Mouse (Mus musculus): ENCODE measurements around the gene Sf3a3. TPM values are rescaled to one million over a fixed set of nuclear protein-coding genes. Genes with fewer than 3 reads are reported as not detected.
"Not testable (repeated sequence)": the region's sequence is repeated elsewhere in the genome, so short reads cannot be mapped to it uniquely, and the experiment has no call there.

Gene Sf3a3
- polyA plus RNA-seq, 1 experiment from 2014 or later: 134 TPM

DNA sequence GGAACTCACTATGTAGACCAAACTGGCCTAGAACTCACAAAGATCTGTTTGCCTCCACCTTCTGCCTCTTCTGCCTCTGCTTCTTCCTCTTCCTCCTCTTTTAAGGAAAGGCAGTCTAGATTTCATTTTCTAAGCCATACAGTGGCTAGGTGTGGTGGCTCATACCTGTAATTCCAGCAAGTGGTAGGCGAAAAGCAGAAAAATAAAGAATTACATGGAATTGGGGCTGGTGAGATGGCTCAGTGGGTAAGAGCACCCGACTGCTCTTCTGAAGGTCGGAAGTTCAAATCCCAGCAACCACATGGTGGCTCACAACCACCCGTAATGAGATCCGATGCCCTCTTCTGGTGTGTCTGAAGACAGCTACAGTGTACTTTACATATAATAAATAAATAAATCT lies 726 bp upstream of the Sf3a3 start:
- peaks cover 11% of the 10 kb centered on the region for H3K36me3 ChIP-seq (ENCODE audit: control insufficient read depth, insufficient read depth, low read length)
- H3K4me2 ChIP-seq (ENCODE audit: low read depth, low read length); H3K27ac ChIP-seq (ENCODE audit: low read length); ATAC-seq (ENCODE audit: low read depth); H3K9ac ChIP-seq (ENCODE audit: low read length); H3K4me3 ChIP-seq (ENCODE audit: low read length); H3K9me3 ChIP-seq (ENCODE audit: control insufficient read depth, low read length); H3K27me3 ChIP-seq (ENCODE audit: control insufficient read depth, insufficient read depth, low read depth, low read length): not testable (repeated sequence)
- peaks cover 15% of the 10 kb centered on the region for H3K4me1 ChIP-seq (replicated peaks; ENCODE audit: control insufficient read depth, insufficient read depth, low read length)
- 63% methylated on average over 5 of the region's 5 CpGs for whole genome bisulfite sequencing

DNA sequence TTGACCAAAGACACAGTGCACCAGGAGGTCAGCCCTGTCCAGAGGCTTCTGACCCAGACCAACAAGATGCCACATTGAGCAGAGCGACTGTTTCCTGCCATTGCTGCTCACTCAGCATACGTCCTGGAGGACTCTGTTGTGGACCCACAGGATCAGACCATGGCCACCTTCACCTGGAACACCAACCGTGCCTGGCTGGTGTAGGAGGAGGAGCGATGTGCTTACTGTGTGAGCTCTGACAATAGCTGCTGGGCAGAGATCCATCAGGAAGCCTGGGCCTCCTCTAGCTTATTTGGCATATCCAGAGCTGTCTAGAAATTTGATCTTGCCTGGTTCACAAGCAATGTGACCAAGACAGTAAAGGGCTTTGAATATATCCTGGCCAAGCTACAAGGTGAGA lies 4.5 kb downstream of the Sf3a3 start:
- no peak overlapping the region for H3K9ac ChIP-seq (ENCODE audit: low read length)
- no peak overlapping the region for H3K4me2 ChIP-seq (ENCODE audit: low read depth, low read length)
- no peak overlapping the region for H3K4me3 ChIP-seq (ENCODE audit: low read length)
- WGBS: 95% methylated on average over 4 of the region's 4 CpGs
- H3K27ac ChIP-seq (ENCODE audit: low read length): no peak overlapping the region
- peaks cover 3% of the 10 kb centered on the region for H3K4me1 ChIP-seq (replicated peaks; ENCODE audit: control insufficient read depth, insufficient read depth, low read length)
- no peak for ATAC-seq (ENCODE audit: low read depth)
- H3K36me3 ChIP-seq (ENCODE audit: control insufficient read depth, insufficient read depth, low read length): peaks cover 29% of the 10 kb centered on the region
- no peaks in the 10 kb centered on the region for H3K27me3 ChIP-seq (ENCODE audit: control insufficient read depth, insufficient read depth, low read depth, low read length)
- H3K9me3 ChIP-seq (ENCODE audit: control insufficient read depth, low read length): no peaks in the 10 kb centered on the region

DNA sequence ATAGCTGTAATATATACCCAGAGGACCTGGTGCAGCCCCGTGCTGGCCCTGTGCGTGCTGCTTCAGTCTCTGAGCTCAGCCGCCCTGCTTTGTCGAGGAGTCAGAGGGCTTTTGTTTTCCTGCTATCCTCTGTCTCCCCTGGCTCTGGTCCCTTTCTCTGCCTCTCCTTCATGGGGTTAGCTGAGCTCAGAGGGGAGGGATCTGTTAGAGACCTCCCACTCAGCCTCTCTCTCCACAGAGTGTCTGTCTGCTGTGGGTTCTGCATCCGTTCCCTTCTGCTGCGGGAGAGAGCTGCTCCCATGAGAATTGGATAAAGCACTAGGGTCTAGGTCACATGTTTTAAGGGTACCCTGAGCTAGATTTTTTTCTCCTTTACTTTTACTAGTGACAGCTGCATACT lies 11.5 kb downstream of the Sf3a3 start:
- 91% methylated on average over 6 of the region's 6 CpGs for WGBS
- Histone ChIP-seq H3K36me3 (ENCODE audit: control insufficient read depth, insufficient read depth, low read length) (peaks cover 59% of the 10 kb centered on the region), H3K4me1 (replicated peaks; ENCODE audit: control insufficient read depth, insufficient read depth, low read length) (no peaks in the 10 kb centered on the region), H3K9me3 (ENCODE audit: control insufficient read depth, low read length) (no peaks in the 10 kb centered on the region), H3K27me3 (ENCODE audit: control insufficient read depth, insufficient read depth, low read depth, low read length) (no peaks in the 10 kb centered on the region), H3K4me3 (ENCODE audit: low read length) (no peak overlapping the region), H3K4me2 (ENCODE audit: low read depth, low read length) (no peak overlapping the region), H3K9ac (ENCODE audit: low read length) (no peak overlapping the region), H3K27ac (ENCODE audit: low read length) (no peak overlapping the region)
- ATAC-seq (ENCODE audit: low read depth): no peak

DNA sequence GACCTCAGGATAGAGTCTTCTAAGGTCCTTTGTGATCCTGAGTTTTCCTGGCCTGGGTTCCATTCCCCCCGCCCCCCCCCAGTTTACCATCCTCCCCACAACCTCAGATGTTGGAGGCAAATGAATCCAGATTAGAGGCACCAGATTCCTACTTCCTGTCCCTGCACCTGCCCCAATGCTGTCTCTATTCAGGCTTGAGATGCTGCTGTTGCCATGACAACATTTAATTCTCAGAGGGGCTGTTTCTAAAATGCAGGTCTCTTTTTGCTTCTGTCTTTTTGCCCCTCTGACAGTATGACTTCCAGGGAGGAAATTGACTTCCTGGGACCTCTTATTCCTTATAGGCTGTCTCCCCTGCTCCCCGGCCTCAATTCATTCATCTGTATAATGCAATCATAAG lies 22.4 kb downstream of the Sf3a3 start:
- no peak overlapping the region for H3K27ac ChIP-seq (ENCODE audit: low read length)
- no peaks in the 10 kb centered on the region for H3K9me3 ChIP-seq (ENCODE audit: control insufficient read depth, low read length)
- no peak overlapping the region for H3K4me2 ChIP-seq (ENCODE audit: low read depth, low read length)
- no peaks in the 10 kb centered on the region for H3K27me3 ChIP-seq (ENCODE audit: control insufficient read depth, insufficient read depth, low read depth, low read length)
- H3K36me3 ChIP-seq (ENCODE audit: control insufficient read depth, insufficient read depth, low read length): peaks cover 9% of the 10 kb centered on the region
- WGBS: 68% methylated on average over 2 of the region's 2 CpGs
- no peak overlapping the region for H3K9ac ChIP-seq (ENCODE audit: low read length)
- ATAC-seq (ENCODE audit: low read depth): no peak
- peaks cover 3% of the 10 kb centered on the region for H3K4me1 ChIP-seq (replicated peaks; ENCODE audit: control insufficient read depth, insufficient read depth, low read length)
- no peak overlapping the region for H3K4me3 ChIP-seq (ENCODE audit: low read length)

DNA sequence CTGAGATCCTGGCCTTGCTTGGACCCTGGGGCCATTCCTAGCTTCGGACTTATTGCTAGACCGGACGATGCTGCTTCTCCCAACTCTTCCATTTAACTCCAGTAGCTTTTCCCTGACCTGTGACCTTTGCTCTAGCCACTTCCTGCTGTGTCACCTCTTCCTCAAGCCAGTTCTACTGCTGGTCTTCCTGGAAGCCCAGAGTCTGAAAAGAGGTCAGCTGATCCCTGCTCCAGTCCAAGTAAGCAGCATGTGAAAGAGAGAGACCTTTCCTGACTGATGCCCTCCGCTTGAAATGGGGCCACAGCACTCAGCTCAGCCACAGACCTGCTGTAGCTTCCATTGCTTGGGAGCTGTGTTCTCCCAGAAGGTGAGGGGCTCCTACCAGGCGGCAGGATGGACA lies 22.9 kb downstream of the Sf3a3 start:
- no peak for ATAC-seq (ENCODE audit: low read depth)
- Histone ChIP-seq H3K4me2 (ENCODE audit: low read depth, low read length) (no peak overlapping the region), H3K9ac (ENCODE audit: low read length) (no peak overlapping the region), H3K27me3 (ENCODE audit: control insufficient read depth, insufficient read depth, low read depth, low read length) (no peaks in the 10 kb centered on the region), H3K4me1 (replicated peaks; ENCODE audit: control insufficient read depth, insufficient read depth, low read length) (peaks cover 8% of the 10 kb centered on the region), H3K36me3 (ENCODE audit: control insufficient read depth, insufficient read depth, low read length) (peaks cover 7% of the 10 kb centered on the region; the same call in 1 of the 2 replicates), H3K9me3 (ENCODE audit: control insufficient read depth, low read length) (no peaks in the 10 kb centered on the region), H3K4me3 (ENCODE audit: low read length) (no peak overlapping the region), H3K27ac (ENCODE audit: low read length) (no peak overlapping the region)
- 75% methylated on average over 5 of the region's 5 CpGs for WGBS

DNA sequence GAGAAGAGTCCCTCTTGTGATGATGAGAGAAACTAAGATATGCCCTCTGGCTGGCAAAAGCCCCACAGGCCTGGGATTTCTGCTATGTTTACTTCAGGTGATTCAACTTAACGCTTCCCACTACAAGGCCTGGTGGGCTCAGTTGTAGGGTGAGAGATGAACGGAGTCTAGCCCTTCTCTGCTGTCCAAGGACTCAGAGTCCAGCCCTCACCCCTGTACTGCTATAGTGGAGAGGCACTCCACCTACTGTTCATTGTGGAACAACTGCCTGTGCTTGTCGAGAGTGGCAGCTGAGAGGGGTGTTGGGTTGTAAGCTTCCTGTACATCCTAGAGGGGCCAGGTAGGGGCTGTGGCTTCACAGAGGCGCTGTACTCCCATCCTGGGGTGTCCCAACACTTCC lies 23.4 kb downstream of the Sf3a3 start:
- Histone ChIP-seq H3K4me2 (ENCODE audit: low read depth, low read length) (no peak overlapping the region), H3K9ac (ENCODE audit: low read length) (no peak overlapping the region), H3K4me1 (replicated peaks; ENCODE audit: control insufficient read depth, insufficient read depth, low read length) (peaks cover 8% of the 10 kb centered on the region), H3K9me3 (ENCODE audit: control insufficient read depth, low read length) (no peaks in the 10 kb centered on the region), H3K27ac (ENCODE audit: low read length) (no peak overlapping the region), H3K27me3 (ENCODE audit: control insufficient read depth, insufficient read depth, low read depth, low read length) (no peaks in the 10 kb centered on the region), H3K4me3 (ENCODE audit: low read length) (no peak overlapping the region), H3K36me3 (ENCODE audit: control insufficient read depth, insufficient read depth, low read length) (peaks cover 3% of the 10 kb centered on the region; the same call in 1 of the 2 replicates)
- 56% methylated on average over 4 of the region's 4 CpGs for WGBS
- ATAC-seq (ENCODE audit: low read depth): no peak

DNA sequence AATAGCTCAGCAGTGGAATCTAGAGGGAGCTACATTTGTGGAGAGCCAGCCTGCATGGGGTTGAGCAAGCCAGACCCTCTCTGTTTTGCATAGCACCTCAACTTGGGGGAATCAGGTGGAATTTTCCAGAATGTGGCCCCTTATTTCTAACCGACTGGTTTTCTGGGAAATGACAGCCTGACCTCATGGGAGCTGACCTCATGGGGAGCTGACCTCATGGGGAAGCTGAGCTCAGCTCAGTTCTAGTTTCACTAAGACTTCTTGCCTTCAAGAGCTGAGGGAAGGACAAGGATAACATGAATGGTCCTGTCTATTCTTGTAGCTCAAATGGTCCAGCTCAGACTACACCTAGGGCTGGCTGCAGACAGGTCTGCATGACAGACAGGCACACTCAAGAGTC lies 24.2 kb downstream of the Sf3a3 start:
- no peaks in the 10 kb centered on the region for H3K27me3 ChIP-seq (ENCODE audit: control insufficient read depth, insufficient read depth, low read depth, low read length)
- no peak overlapping the region for H3K4me2 ChIP-seq (ENCODE audit: low read depth, low read length)
- H3K9me3 ChIP-seq (ENCODE audit: control insufficient read depth, low read length): no peaks in the 10 kb centered on the region
- no peak for ATAC-seq (ENCODE audit: low read depth)
- peaks cover 8% of the 10 kb centered on the region for H3K4me1 ChIP-seq (replicated peaks; ENCODE audit: control insufficient read depth, insufficient read depth, low read length)
- 43% methylated on average over 1 of the region's 1 CpGs for WGBS
- H3K36me3 ChIP-seq (ENCODE audit: control insufficient read depth, insufficient read depth, low read length): no peaks in the 10 kb centered on the region
- no peak overlapping the region for H3K4me3 ChIP-seq (ENCODE audit: low read length)
- no peak overlapping the region for H3K9ac ChIP-seq (ENCODE audit: low read length)
- no peak overlapping the region for H3K27ac ChIP-seq (ENCODE audit: low read length)

DNA sequence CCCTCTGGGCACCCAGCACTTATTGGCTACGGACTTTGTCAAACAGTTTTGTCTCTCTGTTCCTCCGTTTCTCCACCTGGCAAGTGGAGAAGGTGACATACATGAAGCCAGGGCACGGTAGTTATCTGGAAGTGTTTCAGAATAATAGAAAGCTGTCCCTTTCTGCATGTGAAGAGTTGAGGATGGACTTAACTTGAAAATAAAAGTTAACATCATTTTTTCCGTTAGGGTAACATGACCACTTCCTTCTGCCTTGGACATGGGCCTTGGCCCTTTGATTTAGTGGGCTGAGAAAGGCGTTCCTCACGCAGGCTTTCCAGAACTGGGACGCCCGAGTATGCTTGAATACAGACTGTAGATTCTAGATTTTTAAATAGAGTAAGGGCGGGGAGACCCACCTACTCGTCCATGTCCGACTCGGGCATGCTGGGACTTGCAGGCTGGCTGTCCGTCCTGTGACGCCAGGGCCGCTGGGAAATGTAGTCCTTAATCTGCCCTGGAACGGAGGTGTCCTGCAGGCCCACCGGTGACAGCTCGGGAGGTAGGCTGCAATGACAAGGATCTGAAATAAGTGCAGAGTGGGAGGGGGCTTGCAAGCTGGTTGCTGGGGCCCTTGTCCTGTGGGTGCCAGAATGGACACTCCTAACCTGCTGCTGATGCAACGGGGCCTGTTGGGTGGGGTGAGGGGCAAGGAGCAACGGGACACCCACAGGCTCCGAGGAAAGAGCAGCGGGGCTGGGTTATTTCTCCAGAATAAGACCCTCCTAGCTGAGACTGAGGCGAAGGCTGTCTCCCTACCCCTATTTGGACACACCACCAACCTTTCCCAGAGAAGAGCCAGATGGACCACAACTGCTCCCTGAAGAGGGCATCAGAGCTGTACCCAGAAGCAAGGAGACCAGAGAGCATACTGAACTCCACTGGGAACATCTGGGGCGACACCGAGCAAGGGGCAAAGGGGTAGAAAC lies 27.1 kb downstream of the Sf3a3 start, which contains the start of gene Inpp5b:
Gene Inpp5b (plus strand): TSS at position 475 of the 968 bp plus-strand sequence.
- peak within 1 kb of the TSS; percentile 45; the same call in 1 of the 2 replicates for H3K27ac ChIP-seq (ENCODE audit: low read length)
- no peaks in the 10 kb centered on the region for H3K27me3 ChIP-seq (ENCODE audit: control insufficient read depth, insufficient read depth, low read depth, low read length)
- 12% methylated on average over 25 of the region's 25 CpGs for WGBS
- H3K4me2 ChIP-seq (ENCODE audit: low read depth, low read length): peak within 1 kb of the TSS; percentile 84
- peak within 1 kb of the TSS; percentile 86 for H3K9ac ChIP-seq (ENCODE audit: low read length)
- H3K36me3 ChIP-seq (ENCODE audit: control insufficient read depth, insufficient read depth, low read length): no peaks in the 10 kb centered on the region
- H3K4me1 ChIP-seq (replicated peaks; ENCODE audit: control insufficient read depth, insufficient read depth, low read length): peaks cover 8% of the 10 kb centered on the region
- ATAC-seq (ENCODE audit: low read depth): peak; percentile 93
- no peaks in the 10 kb centered on the region for H3K9me3 ChIP-seq (ENCODE audit: control insufficient read depth, low read length)
- peak within 1 kb of the TSS; percentile 74 for H3K4me3 ChIP-seq (ENCODE audit: low read length)

DNA sequence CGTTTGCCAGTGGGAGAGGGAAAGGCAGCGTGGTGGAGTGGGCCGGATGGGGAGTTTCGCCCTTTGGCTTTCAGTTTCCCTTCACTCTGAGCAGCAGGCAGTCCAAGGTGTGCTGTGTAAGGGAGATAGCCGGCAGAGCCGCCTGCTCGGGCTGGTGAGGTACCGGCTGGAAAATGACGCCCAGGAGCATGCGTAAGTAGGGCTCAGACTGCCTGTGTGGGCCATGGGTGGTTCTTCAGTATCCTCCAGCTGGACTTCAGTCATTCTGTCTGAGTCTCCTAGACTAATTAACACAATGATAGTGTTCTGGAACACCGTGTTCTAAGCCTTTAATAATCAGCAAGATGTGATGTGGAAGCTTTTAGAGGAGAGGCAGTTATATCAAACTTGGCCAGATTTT lies 28.3 kb downstream of the Sf3a3 start:
- H3K9ac ChIP-seq (ENCODE audit: low read length): no peak overlapping the region
- no peak for ATAC-seq (ENCODE audit: low read depth)
- WGBS: 78% methylated on average over 11 of the region's 11 CpGs

More for the DNA sequence above, 28.3 kb downstream of the Sf3a3 start:
- Histone ChIP-seq H3K27ac (ENCODE audit: low read length) (no peak overlapping the region), H3K36me3 (ENCODE audit: control insufficient read depth, insufficient read depth, low read length) (no peaks in the 10 kb centered on the region), H3K4me1 (replicated peaks; ENCODE audit: control insufficient read depth, insufficient read depth, low read length) (peaks cover 8% of the 10 kb centered on the region), H3K4me2 (ENCODE audit: low read depth, low read length) (no peak overlapping the region), H3K27me3 (ENCODE audit: control insufficient read depth, insufficient read depth, low read depth, low read length) (no peaks in the 10 kb centered on the region), H3K4me3 (ENCODE audit: low read length) (no peak overlapping the region), H3K9me3 (ENCODE audit: control insufficient read depth, low read length) (no peaks in the 10 kb centered on the region)

Measured in lung, embryonic 16.5 days (tissue).